Mouse (Mus musculus) CH12.LX (cell line): Measurements from ENCODE around the gene Zfp609. TPM values are rescaled to one million over a fixed set of nuclear protein-coding genes. Genes with fewer than 3 reads are reported as not detected.

ENCODE experiments used
- DNase-seq: peaks from one replicate; pipeline ENCODE4 v3.0.0-alpha.2; 2013; ENCODE audit errors: extremely low read depth
- H3K27ac ChIP-seq: 2 replicates; pipeline ENCODE4 v1.5.1; 2012; ENCODE audit warnings: low read depth, mild to moderate bottlenecking, control low read depth, moderate library complexity; ENCODE audit not compliant: insufficient read depth
- H3K27me3 ChIP-seq: replicated peaks from 2 replicates; pipeline ENCODE3; 2012; ENCODE audit warnings: inconsistent platforms
- H3K36me3 ChIP-seq, 2 experiments: replicated peaks in 1 of 2; 2 replicates each; pipeline versions ENCODE3 to v1.6.1; 2012; ENCODE audit warnings: inconsistent platforms in 1 of 2, low read length in 1 of 2, mild to moderate bottlenecking in 1 of 2, mixed read lengths in 1 of 2, moderate library complexity in 1 of 2; ENCODE audit not compliant: control insufficient read depth in 1 of 2, insufficient read depth in 1 of 2
- H3K4me1 ChIP-seq, 2 experiments: 2 replicates each; pipeline ENCODE4 v1.6.1; 2012; ENCODE audit warnings: inconsistent platforms in 1 of 2, moderate library complexity in 1 of 2; ENCODE audit not compliant: insufficient read depth in 2 of 2, control insufficient read depth in 1 of 2
- H3K4me2 ChIP-seq: 2 replicates; pipeline ENCODE4 v1.6.1; 2012; ENCODE audit warnings: low read depth, mild to moderate bottlenecking, control low read depth; ENCODE audit not compliant: poor library complexity, insufficient read depth, severe bottlenecking
- H3K4me3 ChIP-seq, 3 experiments: fragments of 150-350 bp in 1 of 3; sonication (generic) in 1 of 3; replicated peaks in 1 of 3; 2 replicates each; pipeline versions ENCODE3 to v1.5.1; 2011 to 2012; ENCODE audit warnings: low read depth in 2 of 3, low read length in 2 of 3, mild to moderate bottlenecking in 2 of 3, moderate library complexity in 2 of 3, control low read depth in 1 of 3, improper control_type of control experiment in 1 of 3, inconsistent platforms in 1 of 3, mixed read lengths in 1 of 3; ENCODE audit not compliant: poor library complexity in 1 of 3
- H3K79me2 ChIP-seq: replicated peaks from 2 replicates; pipeline ENCODE4 v1.6.1; 2012; ENCODE audit warnings: mild to moderate bottlenecking, moderate library complexity; ENCODE audit not compliant: control insufficient read depth, poor library complexity, insufficient read depth, severe bottlenecking; ENCODE audit errors: extremely low read depth
- H3K9ac ChIP-seq: 2 replicates; pipeline ENCODE4 v1.6.1; 2012; ENCODE audit warnings: low read depth, mild to moderate bottlenecking, control low read depth, moderate library complexity; ENCODE audit not compliant: insufficient read depth
- H3K9me3 ChIP-seq: replicated peaks from 2 replicates; pipeline ENCODE3; 2012; ENCODE audit warnings: low read length, inconsistent platforms, mixed read lengths
- CHD2 ChIP-seq: IDR thresholded peaks from 2 replicates; pipeline ENCODE4 v1.6.1; 2011; ENCODE audit warnings: low read length, improper control_type of control experiment
- CTCF ChIP-seq, 2 experiments: IDR thresholded peaks in 1 of 2; conservative IDR thresholded peaks in 1 of 2; 2 replicates each; pipeline ENCODE4 v1.5.1; 2011 to 2012; ENCODE audit warnings: low read depth in 2 of 2, low read length in 2 of 2, improper control_type of control experiment in 1 of 2, inconsistent platforms in 1 of 2, mild to moderate bottlenecking in 1 of 2, moderate library complexity in 1 of 2
- E2F4 ChIP-seq: IDR thresholded peaks from 2 replicates; pipeline ENCODE4 v1.6.1; 2011; ENCODE audit warnings: low read depth, low read length, improper control_type of control experiment; ENCODE audit not compliant: insufficient replicate concordance
- EP300 ChIP-seq: IDR thresholded peaks from 2 replicates; pipeline ENCODE4 v1.6.1; 2011; ENCODE audit warnings: low read length, improper control_type of control experiment
- ETS1 ChIP-seq: conservative IDR thresholded peaks from 2 replicates; pipeline ENCODE4 v1.6.1; 2012; ENCODE audit warnings: low read depth, mild to moderate bottlenecking, inconsistent platforms, low read length, improper control_type of control experiment, moderate library complexity
- HCFC1 ChIP-seq: IDR thresholded peaks from 2 replicates; pipeline ENCODE4 v1.6.1; 2012; ENCODE audit warnings: low read depth, mild to moderate bottlenecking, inconsistent platforms, low read length, improper control_type of control experiment
- MAX ChIP-seq: IDR thresholded peaks from 2 replicates; pipeline ENCODE4 v1.6.1; 2011; ENCODE audit warnings: low read length, improper control_type of control experiment
- MAZ ChIP-seq: IDR thresholded peaks from 2 replicates; pipeline ENCODE4 v1.6.1; 2012; ENCODE audit warnings: low read depth, mild to moderate bottlenecking, inconsistent platforms, low read length, improper control_type of control experiment, moderate library complexity
- MXI1 ChIP-seq: IDR thresholded peaks from 2 replicates; pipeline ENCODE4 v1.6.1; 2011; ENCODE audit warnings: mild to moderate bottlenecking, low read depth, low read length, improper control_type of control experiment
- MYC ChIP-seq: IDR thresholded peaks from 2 replicates; pipeline ENCODE4 v1.6.1; 2011; ENCODE audit warnings: low read depth, mild to moderate bottlenecking, improper control_type of control experiment, low read length
- PAX5 ChIP-seq: IDR thresholded peaks from 2 replicates; pipeline ENCODE4 v1.6.1; 2012; ENCODE audit warnings: low read length, inconsistent platforms, mixed read lengths
- POLR2A ChIP-seq: IDR thresholded peaks from 2 replicates; pipeline ENCODE4 v1.6.1; 2011; ENCODE audit warnings: low read depth, mild to moderate bottlenecking, improper control_type of control experiment, low read length
- POLR2AphosphoS2 ChIP-seq: IDR thresholded peaks from 2 replicates; pipeline ENCODE4 v1.6.1; 2011; ENCODE audit warnings: low read depth, low read length, improper control_type of control experiment
- RCOR1 ChIP-seq: conservative IDR thresholded peaks from 2 replicates; pipeline ENCODE4 v1.6.1; 2012; ENCODE audit warnings: low read depth, mild to moderate bottlenecking, inconsistent platforms, low read length, improper control_type of control experiment
- SMC3 ChIP-seq: IDR thresholded peaks from 2 replicates; pipeline ENCODE4 v1.6.1; 2011; ENCODE audit warnings: low read depth, low read length, improper control_type of control experiment
- USF1 ChIP-seq: IDR thresholded peaks from 2 replicates; pipeline ENCODE4 v1.6.1; 2014; ENCODE audit warnings: low read depth, mild to moderate bottlenecking, inconsistent platforms, low read length, improper control_type of control experiment
- ZC3H11A ChIP-seq: IDR thresholded peaks from 2 replicates; pipeline ENCODE4 v1.6.1; 2012; ENCODE audit warnings: low read depth, mild to moderate bottlenecking, inconsistent platforms, low read length, improper control_type of control experiment
- dilution Hi-C: fragments of 300-500 bp; cut with MboI; formaldehyde crosslinking; loops from 2 replicates; pipeline ENCODE4 v1.14.3; 2020; ENCODE audit warnings: low sequenced_read_pairs; ENCODE audit not compliant: extremely low pct_unique_long_range_greater_than_20kb, extremely low pct_ligation_motif_present
- in situ Hi-C: fragments of 300-500 bp; cut with MboI; formaldehyde crosslinking; loops from 3 replicates; pipeline ENCODE4 v1.14.3; 2019; ENCODE audit warnings: low sequenced_read_pairs, low pct_ligation_motif_present, low pct_unique_long_range_greater_than_20kb, mixed read lengths
- polyA plus RNA-seq: library from polyadenylated mRNA; unstranded; fragments of >175 nt; gene quantifications from 2 replicates; pipeline ENCODE4 v1.2.1, GENCODE M21; 2012; ENCODE audit warnings: low read depth; ENCODE audit not compliant: insufficient read length
- total RNA-seq, 2 experiments: library from RNA; depleted of rRNA; stranded (reverse); fragments of 300-350 nt in 1 of 2; fragments of >200 nt in 1 of 2; gene quantifications; 2 replicates each; pipeline ENCODE4 v1.2.3; 2012 to 2014

Zfp609 gene
- total and polyA plus RNA-seq, 3 experiments = 1.2 to 15.4 (median 3.2) TPM

GRCm38 (mm10) chr9:65727491-65727890, 99.9 kb downstream of the Zfp609 start:
- Histone ChIP-seq H3K9ac (no peak overlapping the region), H3K79me2 (0 out of 2 replicates have a peak, but pooled peaks cover 2% of the 10 kb centered on the region), H3K4me2 (no peak overlapping the region), H3K27me3 (no peaks in the 10 kb centered on the region), H3K9me3 (no peaks in the 10 kb centered on the region), H3K4me1 (peaks cover 3 to 20% of the 10 kb centered on the region in 2 experiments), H3K4me3 (no peak overlapping the region), H3K27ac (no peak overlapping the region), H3K36me3 (peaks cover 5 to 37% of the 10 kb centered on the region in 2 experiments)
- TF ChIP-seq HCFC1 (no peak), E2F4 (no peak), SMC3 (no peak), MYC (no peak), CHD2 (no peak), MAX (no peak), MXI1 (no peak), PAX5 (no peak), ETS1 (no peak), POLR2A (no peak), POLR2AphosphoS2 (no peak)
- in situ Hi-C loops = no loop called here
- dilution Hi-C loops = no loop called here
- no peak for DNase-seq

- no peak overlapping the region for H3K4me3 ChIP-seq
- peaks cover 5 to 38% of the 10 kb centered on the region in 2 experiments for H3K36me3 ChIP-seq
- TF ChIP-seq ZC3H11A (no peak), CTCF (conservative IDR thresholded peaks at IDR 0.05 in 1 of 2, IDR thresholded peaks at IDR 0.05 in 1 of 2; ENCODE audit: low read depth in 2 of 2, low read length in 2 of 2) (no peak), USF1 (no peak), EP300 (no peak), SMC3 (no peak), POLR2A (no peak), RCOR1 (no peak), MAZ (no peak)
- no peak for DNase-seq
- peaks cover 3 to 18% of the 10 kb centered on the region in 2 experiments for H3K4me1 ChIP-seq
- no peaks in the 10 kb centered on the region for H3K27me3 ChIP-seq
- dilution Hi-C loops = no loop called here
- in situ Hi-C loops = no loop called here
- no peaks in the 10 kb centered on the region for H3K9me3 ChIP-seq
- H3K27ac ChIP-seq = no peak overlapping the region
- 0 out of 2 replicates have a peak, but pooled peaks cover 2% of the 10 kb centered on the region for H3K79me2 ChIP-seq
- no peak overlapping the region for H3K4me2 ChIP-seq
- no peak overlapping the region for H3K9ac ChIP-seq
Measured at GRCm38 (mm10) chr9:65726431-65726830, 100.9 kb downstream of the Zfp609 start.
